Mouse (Mus musculus): Measurements from ENCODE around the gene Arl8a.
"Not testable (repeated sequence)": the region's sequence is repeated elsewhere in the genome, so short reads cannot be mapped to it uniquely, and the experiment has no call there.

The Arl8a gene

DNA sequence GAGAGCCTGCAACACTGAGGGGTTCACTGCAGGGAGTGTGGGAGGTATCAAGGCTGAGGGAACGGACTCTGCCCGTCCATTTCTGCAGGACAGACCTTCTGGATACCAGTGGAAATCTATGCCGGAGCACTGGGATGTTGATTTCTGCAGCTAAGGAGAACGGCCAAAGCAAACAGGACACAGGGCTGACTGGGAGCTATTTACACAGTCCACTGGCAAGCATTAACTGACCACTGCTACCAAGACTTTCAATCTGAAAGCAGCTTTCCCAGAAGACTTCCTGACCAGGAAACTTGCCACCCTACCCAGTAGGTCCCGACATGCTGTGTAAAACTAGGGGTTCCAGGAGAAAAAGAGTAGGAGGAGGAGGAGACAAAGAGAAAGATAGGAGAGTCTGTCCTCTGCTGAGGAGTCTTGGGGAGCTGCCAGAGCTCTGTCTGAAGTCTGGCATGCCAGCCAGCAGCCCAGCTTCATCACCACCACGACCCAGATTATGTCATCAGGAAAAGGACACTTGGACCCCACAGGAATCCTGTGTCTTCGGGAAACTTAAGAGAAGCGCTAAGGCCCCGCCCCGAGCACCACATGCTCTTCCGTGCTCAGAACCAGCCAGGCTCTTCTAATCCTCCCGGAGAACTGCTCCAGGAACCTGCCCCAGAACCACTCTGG is 23.1 kb downstream of the Arl8a start:
- DNase-seq (ENCODE audit: low spot score in 2 of 2) = no peak

GRCm38 (mm10) chr1:135170299-135170698 is 23.7 kb downstream of the Arl8a start:
- DNase-seq (ENCODE audit: low spot score in 2 of 2) = no peak

GRCm38 (mm10) chr1:135171202-135171601 is 24.6 kb downstream of the Arl8a start:
- no peak for DNase-seq (ENCODE audit: low spot score in 2 of 2)

DNA sequence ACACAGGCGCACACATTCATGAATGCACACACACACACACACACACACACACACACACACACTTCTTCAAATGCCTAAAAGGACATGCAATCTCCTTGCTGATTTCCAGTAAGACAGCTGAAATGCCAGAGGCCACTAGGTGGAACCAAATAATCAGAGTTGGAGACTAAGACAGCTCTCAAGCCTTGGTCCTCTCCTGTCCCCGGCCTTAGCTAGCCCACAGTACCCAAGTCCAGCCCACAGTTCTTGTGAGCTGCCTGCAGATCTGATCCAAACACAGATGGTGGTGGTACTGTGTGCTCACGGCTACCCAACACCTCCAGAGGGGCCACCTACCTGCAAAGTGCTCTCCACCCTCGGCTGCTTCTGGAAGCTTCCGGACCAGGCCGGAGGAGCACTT is 25.4 kb downstream of the Arl8a start:
- no peak for DNase-seq (ENCODE audit: low spot score in 2 of 2)

- no peak for DNase-seq (ENCODE audit: low spot score in 2 of 2)
Measured at GRCm38 (mm10) chr1:135173311-135173710, 26.7 kb downstream of the Arl8a start.

GRCm38 (mm10) chr1:135175176-135175575 is 28.6 kb downstream of the Arl8a start:
- no peak for DNase-seq (ENCODE audit: low spot score in 2 of 2)

- DNase-seq (ENCODE audit: low spot score in 2 of 2) = no peak
Measured at GRCm38 (mm10) chr1:135177724-135178123, 31.1 kb downstream of the Arl8a start.

DNA sequence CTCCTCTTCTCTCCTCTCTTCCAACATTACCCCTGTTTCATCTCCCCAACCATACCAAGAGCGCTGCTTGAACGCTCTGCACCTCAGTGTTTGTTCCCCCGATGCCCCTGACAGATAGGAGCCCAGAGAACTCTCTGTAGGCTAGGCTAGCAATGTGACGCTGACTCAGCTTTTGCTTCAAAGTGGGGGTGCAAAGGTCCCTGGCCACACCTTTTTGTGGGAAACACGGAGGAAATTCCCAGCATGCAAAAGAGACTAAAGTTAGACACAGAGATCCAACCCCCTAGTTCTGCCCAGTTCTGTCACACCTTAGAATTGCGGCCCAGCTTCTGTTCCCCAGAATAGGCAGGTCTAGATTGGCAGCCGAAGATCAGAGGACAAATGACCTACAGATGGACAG is 32.2 kb downstream of the Arl8a start:
- DNase-seq (ENCODE audit: low spot score in 2 of 2) = no peak

DNA sequence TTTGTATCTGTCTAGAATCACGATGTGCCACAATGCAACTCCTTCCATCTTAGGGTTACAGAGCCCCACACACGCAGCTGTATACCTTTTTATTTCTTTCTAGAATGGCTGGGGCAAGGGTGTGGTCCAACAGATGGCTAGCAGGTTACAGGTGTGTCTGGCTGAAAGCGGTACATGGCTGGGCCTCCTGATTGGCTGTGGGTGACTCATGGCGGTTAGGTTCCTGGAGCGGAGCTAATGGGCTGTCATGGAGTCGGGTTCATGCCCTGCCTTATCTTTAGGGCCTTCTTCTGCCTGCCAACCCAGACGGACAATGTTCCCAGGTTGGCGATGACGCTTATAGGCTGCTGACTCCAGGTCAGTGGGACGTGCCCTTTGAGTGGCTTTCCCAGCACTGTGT is 34.2 kb downstream of the Arl8a start:
- DNase-seq (ENCODE audit: low spot score in 2 of 2) = no peak

GRCm38 (mm10) chr1:135181275-135181674 is 34.7 kb downstream of the Arl8a start:
- no peak for DNase-seq (ENCODE audit: low spot score in 2 of 2)

DNA sequence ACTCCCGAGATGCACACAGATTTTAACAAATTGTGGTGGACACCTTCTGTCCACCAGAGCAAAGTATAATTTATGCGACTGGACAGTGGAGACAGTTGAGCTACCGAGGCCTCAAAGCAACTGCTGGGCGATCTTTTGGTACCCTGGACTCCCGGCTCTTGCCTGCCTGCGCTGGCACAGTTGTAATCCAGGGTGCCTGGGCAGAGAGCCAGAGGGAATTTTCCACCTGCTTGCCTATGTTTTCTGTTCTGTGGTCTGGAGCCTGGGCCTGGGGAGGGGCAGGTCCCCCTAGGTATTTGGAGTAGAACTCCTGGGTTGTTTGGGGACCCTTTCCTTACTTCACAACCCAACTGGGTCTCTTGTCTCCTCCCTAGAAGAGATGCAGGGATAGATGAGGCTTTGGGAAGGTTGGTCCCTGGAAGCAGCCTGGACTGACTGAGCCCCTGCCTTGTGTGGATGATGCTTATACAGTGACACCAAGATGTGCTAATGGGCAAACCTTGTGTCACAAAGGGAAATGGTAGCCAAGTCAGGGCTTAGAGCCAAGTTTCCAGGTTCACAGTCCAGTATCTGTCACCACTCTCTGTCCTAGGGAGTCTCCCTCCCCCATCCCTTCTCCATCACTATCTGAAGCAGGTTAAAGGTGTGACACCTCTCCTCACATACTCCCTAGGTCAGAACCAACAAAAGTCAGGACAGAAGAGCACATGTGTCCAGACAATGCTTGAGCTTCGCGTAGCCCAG is 35.4 kb downstream of the Arl8a start:
- no peak for DNase-seq (ENCODE audit: low spot score in 2 of 2)

DNA sequence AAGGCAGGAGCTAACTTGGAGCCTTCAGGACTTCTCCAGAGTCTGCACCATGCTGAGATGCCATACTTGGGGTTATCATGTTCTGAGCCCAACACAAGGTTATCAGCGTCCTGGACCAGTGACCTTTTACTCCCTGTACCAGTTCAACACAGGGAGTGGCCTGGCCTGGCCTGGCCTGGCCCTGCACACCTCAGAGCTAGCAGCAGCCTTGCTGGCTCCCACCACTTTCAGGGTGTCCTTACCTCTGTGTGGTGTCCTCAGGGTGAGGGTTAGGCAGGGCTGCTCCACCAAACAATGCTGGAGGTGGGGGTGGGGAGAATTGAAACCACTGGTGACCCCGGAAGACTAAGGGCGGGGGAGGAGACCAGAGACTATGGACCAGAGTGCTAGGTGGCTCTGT is 36.4 kb downstream of the Arl8a start:
- DNase-seq (ENCODE audit: low spot score in 2 of 2) = no peak

- no peak for DNase-seq (ENCODE audit: low spot score in 2 of 2)
Measured at GRCm38 (mm10) chr1:135183448-135183847, 36.8 kb downstream of the Arl8a start.

DNA sequence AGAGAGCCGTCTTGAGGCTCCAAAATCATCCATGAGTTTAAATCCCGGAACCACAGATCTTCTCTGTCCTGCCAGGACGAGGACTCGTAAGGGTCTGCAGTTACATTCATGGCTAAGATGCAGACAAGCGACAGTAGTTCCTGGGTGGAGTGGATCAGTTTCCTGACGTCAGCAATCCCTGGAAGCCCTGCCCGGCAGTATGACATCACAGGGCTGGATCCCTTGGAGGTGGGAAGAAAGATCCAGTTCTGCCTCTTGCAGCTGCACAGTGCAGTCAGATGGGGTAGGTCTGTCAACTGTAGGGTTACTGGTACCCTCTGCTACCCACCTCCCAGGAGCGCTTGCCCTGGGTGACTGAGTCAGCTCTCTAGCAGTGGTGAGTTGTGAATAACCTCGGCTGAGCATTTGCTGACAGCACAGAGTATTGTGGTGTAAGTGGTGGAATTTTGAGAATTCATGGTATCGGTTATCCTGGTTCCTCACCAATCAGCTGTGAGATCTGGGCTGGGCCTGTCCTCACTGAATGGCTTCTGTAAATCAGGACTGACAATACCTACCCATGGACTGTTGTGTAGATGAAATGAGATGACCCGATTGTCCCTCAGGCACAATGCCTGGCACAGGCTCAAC is 37.4 kb downstream of the Arl8a start:
- no peak for DNase-seq (ENCODE audit: low spot score in 2 of 2)

GRCm38 (mm10) chr1:135185936-135186335 is 39.3 kb downstream of the Arl8a start:
- no peak for DNase-seq (ENCODE audit: low spot score in 2 of 2)

- DNase-seq (ENCODE audit: low spot score in 2 of 2) = no peak
Measured at GRCm38 (mm10) chr1:135186427-135186826, 39.8 kb downstream of the Arl8a start.

DNA sequence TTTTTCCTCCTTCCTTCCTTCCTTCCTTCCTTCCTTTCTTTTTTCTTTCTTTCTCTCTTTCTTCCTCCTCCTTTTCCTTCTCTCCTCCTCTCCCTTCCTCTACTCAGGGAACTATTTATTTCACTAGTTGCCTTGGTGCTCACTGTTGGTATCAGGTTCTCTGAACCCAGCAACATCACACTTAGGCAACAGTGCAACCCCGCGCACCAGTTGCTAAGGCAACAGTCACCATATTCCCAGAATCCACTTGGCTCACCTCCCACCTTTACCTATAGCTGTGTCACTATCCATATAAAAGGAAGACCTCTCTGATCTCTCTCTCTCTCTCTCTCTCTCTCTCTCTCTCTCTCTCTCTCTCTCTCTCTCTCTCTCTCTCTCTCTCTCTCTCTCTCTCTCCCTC is 40.4 kb downstream of the Arl8a start:
- DNase-seq (ENCODE audit: low spot score in 2 of 2) = not testable (repeated sequence)

GRCm38 (mm10) chr1:135188197-135188596 is 41.6 kb downstream of the Arl8a start:
- DNase-seq (ENCODE audit: low spot score in 2 of 2) = no peak

GRCm38 (mm10) chr1:135189186-135189585 is 42.6 kb downstream of the Arl8a start:
- no peak for DNase-seq (ENCODE audit: low spot score in 2 of 2)

DNA sequence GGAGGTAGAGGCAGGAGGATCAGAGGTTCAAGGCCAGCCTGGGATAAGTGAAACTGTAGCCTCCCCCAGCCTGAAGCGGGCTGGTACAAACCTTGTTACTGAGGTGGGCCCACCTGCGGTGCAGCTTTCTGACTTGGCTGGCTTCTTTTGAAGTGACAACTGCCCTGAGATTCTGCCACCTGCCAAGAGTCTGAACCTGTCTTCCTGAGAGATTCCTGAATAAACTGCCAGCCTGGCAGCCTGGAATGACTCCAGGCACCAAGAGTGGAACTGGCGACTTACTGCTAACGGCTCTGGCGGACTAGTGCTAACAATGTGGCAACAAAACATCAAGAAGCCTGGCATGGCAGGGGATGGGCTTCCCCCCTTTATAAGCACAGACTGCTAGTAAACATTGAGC is 47.7 kb downstream of the Arl8a start:
- DNase-seq (ENCODE audit: low spot score in 2 of 2) = not testable (repeated sequence)

DNA sequence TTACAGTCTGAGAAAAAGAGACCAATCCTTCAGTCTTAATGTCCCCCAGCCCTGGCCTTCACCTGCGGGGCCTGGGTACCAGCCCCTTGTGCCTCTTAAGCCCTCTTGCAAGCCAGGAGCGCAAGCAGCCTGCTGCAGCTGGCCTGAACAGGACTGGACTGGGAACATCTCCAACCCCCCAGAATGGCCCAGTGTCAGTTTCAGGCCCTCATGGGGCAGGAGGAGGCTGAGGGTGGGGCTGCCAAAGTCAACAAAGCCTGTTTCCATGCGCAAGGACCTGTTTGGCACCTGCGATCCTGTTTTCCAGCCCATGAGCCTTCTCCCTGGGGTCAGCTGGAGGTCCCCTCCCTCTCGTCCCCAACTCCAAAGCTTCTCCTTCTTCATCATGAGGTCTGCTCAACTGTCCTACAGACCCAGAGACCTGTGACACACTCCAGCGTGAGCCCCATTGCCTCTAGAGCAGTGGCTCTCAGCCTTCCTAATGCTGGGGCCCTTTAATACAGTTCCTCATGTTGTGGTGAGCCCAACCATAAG is 49.4 kb downstream of the Arl8a start:
- no peak for DNase-seq (ENCODE audit: low spot score in 2 of 2)

DNA sequence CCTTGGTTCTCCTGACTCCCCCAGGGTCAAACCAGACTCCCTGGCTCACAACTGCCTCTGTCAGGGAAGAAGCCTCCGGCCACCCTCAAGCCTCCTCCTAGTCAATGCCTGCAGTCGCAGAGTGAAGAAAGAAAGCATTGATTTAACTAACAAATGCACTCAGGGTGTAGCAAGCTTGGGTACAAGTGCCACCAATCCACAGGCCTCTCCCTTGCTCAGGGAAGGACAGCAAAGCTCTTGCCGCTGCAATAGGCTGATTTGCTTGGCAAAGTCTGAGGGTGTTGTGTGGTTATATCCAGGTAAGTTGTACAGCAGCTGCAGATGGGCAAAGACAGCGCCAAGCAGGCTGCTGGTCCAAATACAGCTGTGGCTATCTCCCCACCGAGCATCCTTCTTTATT is 51.8 kb downstream of the Arl8a start:
- no peak for DNase-seq (ENCODE audit: low spot score in 2 of 2)
